Mouse (Mus musculus) intestine, postnatal 0 days (tissue): Measurements from ENCODE around the gene Ak8. TPM values are rescaled to one million over a fixed set of nuclear protein-coding genes. Genes with fewer than 3 reads are reported as not detected.

ENCODE experiments used
- ATAC-seq: fragments of 200-750 bp; cut with Nextera tagmentation; 2 replicates; pipeline ENCODE4 v1.8.0; 2017; ENCODE audit warnings: mild to moderate bottlenecking, moderate TSS enrichment, moderate library complexity
- H3K27ac ChIP-seq: fragments of 300-500 bp; sonication (generic); 2 replicates; pipeline ENCODE4 v1.5.1; 2014; ENCODE audit warnings: mild to moderate bottlenecking, low read depth, low read length, moderate library complexity
- H3K27me3 ChIP-seq: fragments of 300-500 bp; sonication (generic); replicated peaks from 2 replicates; pipeline ENCODE4 v1.6.1; 2014; ENCODE audit warnings: low read length, mixed read lengths; ENCODE audit not compliant: control insufficient read depth, insufficient read depth
- H3K36me3 ChIP-seq: fragments of 300-500 bp; sonication (generic); 2 replicates; pipeline ENCODE4 v1.6.1; 2014; ENCODE audit warnings: mild to moderate bottlenecking, moderate library complexity; ENCODE audit not compliant: control insufficient read depth, insufficient read depth
- H3K4me1 ChIP-seq: fragments of 300-500 bp; sonication (generic); replicated peaks from 2 replicates; pipeline ENCODE4 v1.6.1; 2014; ENCODE audit warnings: antibody characterized with exemption, low read length, mixed read lengths; ENCODE audit not compliant: control insufficient read depth, insufficient read depth
- H3K4me2 ChIP-seq: fragments of 300-500 bp; sonication (generic); replicated peaks from 2 replicates; pipeline ENCODE4 v1.6.1; 2014; ENCODE audit warnings: low read depth, mild to moderate bottlenecking, moderate library complexity
- H3K4me3 ChIP-seq: fragments of 300-500 bp; sonication (generic); 2 replicates; pipeline ENCODE4 v1.5.1; 2014; ENCODE audit warnings: low read depth, low read length
- H3K9ac ChIP-seq: fragments of 300-500 bp; sonication (generic); 2 replicates; pipeline ENCODE4 v1.6.1; 2014; ENCODE audit warnings: mild to moderate bottlenecking, low read depth, low read length
- H3K9me3 ChIP-seq: fragments of 300-500 bp; sonication (generic); 2 replicates; pipeline ENCODE4 v1.6.1; 2016; ENCODE audit warnings: mixed run types; ENCODE audit not compliant: control insufficient read depth
- CTCF ChIP-seq: sonication (generic); IDR thresholded peaks from 2 replicates; pipeline ENCODE4 v1.5.1; 2016; ENCODE audit warnings: low read depth, mild to moderate bottlenecking, control low read depth, antibody characterized with exemption, moderate library complexity
- WGBS: fragments of 180-500 bp; shearing (Covaris S2); extraction: QIAGEN DNeasy Blood & Tissue Kit; methylation state at CpG from one replicate; pipeline ENCODE4 v1.1.7; 2014; 5-methylcytosine and 5-hydroxymethylcytosine counted together
- polyA plus RNA-seq: library from polyadenylated mRNA; unstranded; fragments of >200 nt; fragmentation: Nextera tagmentation; extraction: Ambion mirVana; gene quantifications from 2 replicates; pipeline ENCODE4 v1.2.1, GENCODE M21; 2015

Gene Ak8
- polyA plus RNA-seq, 1 experiment from 2014 or later: not detected

DNA sequence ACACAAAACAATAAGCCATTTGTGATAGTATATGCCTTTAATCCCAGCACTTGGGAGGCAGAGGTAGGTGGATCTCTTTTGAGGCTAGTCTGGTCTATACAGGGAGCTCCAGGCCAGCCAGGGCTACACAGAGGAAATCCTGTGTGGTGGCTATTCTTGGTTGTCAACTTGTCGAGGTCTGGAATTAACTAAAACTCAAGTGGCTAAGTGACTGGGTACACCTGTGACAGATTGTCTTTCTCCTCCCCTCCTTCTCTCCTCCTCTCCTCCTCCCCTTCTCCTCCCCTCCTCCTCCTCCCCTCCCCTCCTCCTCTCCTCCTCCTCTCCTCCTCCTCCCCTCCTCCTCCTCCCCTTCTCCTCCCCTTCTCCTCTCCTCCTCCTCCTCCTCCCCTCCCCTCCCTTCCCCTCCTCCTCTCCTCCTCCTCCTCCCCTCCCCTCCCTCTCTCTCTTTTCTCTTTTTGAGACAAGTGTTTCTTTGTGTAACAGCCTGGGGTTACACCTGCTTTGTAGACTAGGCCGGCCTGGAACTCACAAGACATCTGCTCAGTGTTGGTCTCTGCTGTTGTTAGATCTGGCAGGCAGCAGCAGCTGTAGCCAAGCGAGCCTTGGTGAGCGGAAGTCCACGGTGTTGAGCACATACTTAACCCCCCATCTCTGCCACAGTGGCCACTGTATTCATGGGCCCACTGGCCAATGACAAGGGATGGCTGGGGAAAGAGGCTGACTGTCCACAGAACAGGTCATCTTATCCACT is 110.5 kb downstream of the Ak8 start:
- H3K27me3 ChIP-seq: no peaks in the 10 kb centered on the region
- H3K4me1 ChIP-seq: 0 out of 2 replicates have a peak, but pooled peaks cover 3% of the 10 kb centered on the region
- no peak for TF ChIP-seq CTCF
- WGBS: 61% methylated on average over 5 of the region's 5 CpGs
- no peak overlapping the region for H3K4me3 ChIP-seq
- H3K4me2 ChIP-seq: no peak overlapping the region
- H3K27ac ChIP-seq: no peak overlapping the region
- ATAC-seq: no peak
- no peak overlapping the region for H3K9ac ChIP-seq
- H3K9me3 ChIP-seq: no peaks in the 10 kb centered on the region
- no peaks in the 10 kb centered on the region for H3K36me3 ChIP-seq

DNA sequence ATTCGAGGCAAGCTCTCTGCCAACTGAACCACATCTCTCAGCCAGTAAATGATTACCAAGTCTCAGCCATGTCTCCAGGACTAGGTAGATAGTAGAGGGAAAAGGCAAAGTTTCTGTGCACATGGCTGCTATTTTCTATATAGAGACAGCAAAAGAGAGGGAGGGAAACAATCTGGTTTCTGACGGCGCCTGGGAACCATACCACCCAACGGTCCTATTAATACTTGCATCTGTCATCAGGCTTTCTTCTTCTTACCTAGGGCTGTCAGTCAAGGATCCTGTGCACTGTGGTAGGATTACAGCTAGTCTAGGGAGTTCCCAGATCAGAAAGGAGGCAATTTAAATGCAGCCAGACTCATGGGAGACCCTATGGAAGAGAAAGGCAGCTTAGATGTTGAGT is 118.9 kb downstream of the Ak8 start:
- 68% methylated on average over 4 of the region's 4 CpGs for WGBS
- Histone ChIP-seq H3K4me3 (no peak overlapping the region), H3K4me2 (no peak overlapping the region), H3K4me1 (no peaks in the 10 kb centered on the region), H3K9ac (no peak overlapping the region), H3K9me3 (no peaks in the 10 kb centered on the region), H3K36me3 (peaks cover 14% of the 10 kb centered on the region; the same call in 1 of the 2 replicates), H3K27ac (no peak overlapping the region), H3K27me3 (no peaks in the 10 kb centered on the region)
- ATAC-seq: no peak
- TF ChIP-seq CTCF: no peak

DNA sequence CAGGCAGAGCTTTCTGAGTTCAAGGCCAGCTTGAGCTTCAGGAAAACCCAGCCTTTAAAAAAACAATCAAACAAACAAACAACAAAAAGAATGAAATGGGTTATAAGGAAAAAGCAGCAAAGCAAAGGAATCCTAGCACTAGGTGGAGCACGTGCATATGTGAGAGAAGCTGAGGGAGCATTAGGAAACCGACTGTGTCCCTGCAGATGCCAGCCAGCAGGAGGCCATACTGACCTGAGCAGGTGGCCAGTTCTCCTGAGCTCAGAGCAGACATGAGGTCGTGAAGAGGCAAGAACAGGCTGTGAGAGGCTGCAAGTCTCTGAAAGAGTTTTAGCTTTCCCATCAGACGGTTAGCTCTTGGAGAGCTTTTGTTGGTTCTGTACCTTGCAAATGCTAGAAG is 129.3 kb downstream of the Ak8 start:
- WGBS: 24% methylated on average over 4 of the region's 4 CpGs
- H3K4me3 ChIP-seq: no peak overlapping the region
- ATAC-seq: no peak
- no peaks in the 10 kb centered on the region for H3K4me1 ChIP-seq
- H3K27me3 ChIP-seq: no peaks in the 10 kb centered on the region
- H3K9ac ChIP-seq: no peak overlapping the region
- H3K4me2 ChIP-seq: no peak overlapping the region
- no peaks in the 10 kb centered on the region for H3K9me3 ChIP-seq
- H3K36me3 ChIP-seq: peaks cover 65% of the 10 kb centered on the region
- H3K27ac ChIP-seq: no peak overlapping the region; the same call in 1 of the 2 replicates
- peak; percentile 81 for TF ChIP-seq CTCF

DNA sequence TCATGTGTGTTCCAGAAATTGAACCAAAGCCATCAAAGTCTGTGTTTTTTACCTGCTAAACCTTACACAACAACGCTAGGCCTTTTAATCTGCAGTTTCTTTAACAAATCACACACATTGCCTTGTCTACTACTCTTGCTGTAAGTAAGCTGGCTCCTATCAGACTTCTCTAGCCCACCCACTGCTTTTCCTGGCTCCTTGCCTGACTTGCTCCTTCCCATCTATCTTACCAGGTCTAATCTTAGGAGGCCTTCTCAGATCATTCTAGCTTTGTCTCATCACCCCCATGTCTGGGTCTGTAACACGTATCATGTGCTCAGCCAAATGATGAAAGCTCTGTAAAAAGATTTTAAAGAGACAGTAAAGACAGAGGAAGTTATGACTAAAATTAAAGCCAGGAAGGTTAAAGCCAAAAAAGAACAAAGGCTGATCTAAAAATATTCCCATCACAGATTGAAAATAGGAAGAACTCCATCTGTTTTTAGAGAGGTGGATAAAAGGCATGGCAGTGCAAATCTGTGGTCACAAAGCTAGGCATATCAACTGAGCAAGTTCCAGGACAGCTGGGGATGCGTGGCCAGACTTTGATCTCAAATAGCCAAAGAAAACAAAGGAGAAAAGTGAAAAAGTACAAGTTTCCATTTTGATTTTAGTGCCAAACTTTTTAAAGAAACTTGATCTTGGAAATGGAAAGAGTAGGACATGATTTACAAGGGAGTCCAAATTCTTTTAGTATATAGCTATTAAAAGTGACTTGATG is 136.4 kb downstream of the Ak8 start:
- 0 out of 2 replicates have a peak, but pooled peaks cover 1% of the 10 kb centered on the region for H3K4me1 ChIP-seq
- 79% methylated on average over 3 of the region's 3 CpGs for WGBS
- H3K27ac ChIP-seq: no peak overlapping the region
- H3K9me3 ChIP-seq: no peaks in the 10 kb centered on the region
- no peak for ATAC-seq
- no peak overlapping the region for H3K4me2 ChIP-seq
- H3K36me3 ChIP-seq: peaks cover 26% of the 10 kb centered on the region
- no peak overlapping the region for H3K4me3 ChIP-seq
- no peak for TF ChIP-seq CTCF
- no peak overlapping the region for H3K9ac ChIP-seq
- H3K27me3 ChIP-seq: no peaks in the 10 kb centered on the region

DNA sequence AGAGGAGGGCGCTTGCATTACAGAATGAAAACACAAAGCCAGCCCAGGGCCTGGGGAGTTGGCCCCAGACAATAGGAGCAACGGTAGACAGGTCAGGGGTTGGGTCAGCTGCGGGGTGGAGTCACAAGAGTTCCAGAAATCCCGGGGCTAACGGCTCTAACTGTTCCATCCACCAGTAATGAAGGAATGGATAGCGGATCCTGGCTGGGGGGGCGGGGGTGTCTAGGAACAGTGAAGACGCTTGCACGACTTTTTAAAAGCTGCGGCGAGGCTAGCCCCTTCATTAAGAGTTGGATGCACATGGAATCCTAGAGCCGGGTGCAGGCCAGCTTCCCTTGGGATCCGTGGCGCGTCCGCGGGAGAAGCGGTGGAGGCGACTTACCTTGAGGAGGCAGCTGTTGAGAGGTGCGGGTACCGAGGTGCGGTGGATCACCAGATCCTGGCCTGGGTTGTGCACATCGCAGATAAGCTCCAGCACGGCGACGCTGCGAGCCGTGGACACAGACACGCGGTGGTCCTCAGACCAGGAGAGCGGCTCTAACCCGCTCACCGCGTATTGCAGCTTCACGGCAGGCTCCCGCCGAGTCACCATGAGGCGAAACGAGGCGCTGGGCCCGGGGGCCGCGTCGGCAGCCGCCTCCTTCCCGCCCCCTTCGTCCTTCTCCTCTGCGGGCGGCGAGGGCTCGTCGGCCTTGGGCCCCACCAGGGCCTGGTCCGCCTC is 139.7 kb downstream of the Ak8 start:
- Histone ChIP-seq H3K36me3 (peaks cover 12% of the 10 kb centered on the region), H3K9ac (peak overlapping the region; percentile 84), H3K4me1 (0 out of 2 replicates have a peak, but pooled peaks cover 5% of the 10 kb centered on the region), H3K27ac (peak overlapping the region; percentile 82), H3K27me3 (no peaks in the 10 kb centered on the region), H3K4me2 (peak overlapping the region; percentile 95), H3K9me3 (no peaks in the 10 kb centered on the region), H3K4me3 (peak overlapping the region; percentile 96)
- ATAC-seq: no peak; the same call in 1 of the 2 replicates
- TF ChIP-seq CTCF: no peak
- WGBS: under 1% methylated on average over 52 of the region's 53 CpGs
